Mouse (Mus musculus): ENCODE results near the gene Emx2. TPM values are rescaled to one million over a fixed set of nuclear protein-coding genes. Genes with fewer than 3 reads are reported as not detected.

Emx2 gene
- polyA plus RNA-seq, 1 experiment from 2014 or later = 19.1 TPM

- Histone ChIP-seq H3K36me3 (ENCODE audit: control insufficient read depth, insufficient read depth, low read length) (no peaks in the 10 kb centered on the region), H3K4me3 (replicated peaks; ENCODE audit: low read depth, low read length) (peak overlapping the region; percentile 17; the same call in 1 of the 2 replicates), H3K27me3 (ENCODE audit: control insufficient read depth, insufficient read depth, low read length) (peaks cover 80% of the 10 kb centered on the region), H3K9ac (replicated peaks; ENCODE audit: low read length) (0 out of 2 replicates have a peak overlapping the region, but pooled peaks have one; percentile 29), H3K4me2 (ENCODE audit: low read length) (peak overlapping the region; percentile 44), H3K9me3 (ENCODE audit: control insufficient read depth, low read length) (no peaks in the 10 kb centered on the region), H3K27ac (replicated peaks; ENCODE audit: low read depth, low read length) (no peak overlapping the region), H3K4me1 (ENCODE audit: control insufficient read depth, insufficient read depth, low read length) (0 out of 2 replicates have a peak, but pooled peaks cover 3% of the 10 kb centered on the region)
- WGBS = 6% methylated on average over 14 of the region's 14 CpGs
- DNase-seq = peak; percentile 39
- ATAC-seq (ENCODE audit: low FRiP score, low TSS enrichment) = no peak
These were observed 7.5 kb upstream of the Emx2 start for GRCm38 (mm10) chr19:59450561-59451135.

GRCm38 (mm10) chr19:59451441-59451951, 6.7 kb upstream of the Emx2 start:
- peak overlapping the region; percentile 29; the same call in 1 of the 2 replicates for H3K9ac ChIP-seq (replicated peaks; ENCODE audit: low read length)
- no peak for ATAC-seq (ENCODE audit: low FRiP score, low TSS enrichment)
- no peaks in the 10 kb centered on the region for H3K36me3 ChIP-seq (ENCODE audit: control insufficient read depth, insufficient read depth, low read length)
- H3K4me2 ChIP-seq (ENCODE audit: low read length) = peak overlapping the region; percentile 44
- H3K9me3 ChIP-seq (ENCODE audit: control insufficient read depth, low read length) = no peaks in the 10 kb centered on the region
- H3K27ac ChIP-seq (replicated peaks; ENCODE audit: low read depth, low read length) = peak overlapping the region; percentile 41; the same call in 1 of the 2 replicates
- DNase-seq = peak; percentile 70
- H3K27me3 ChIP-seq (ENCODE audit: control insufficient read depth, insufficient read depth, low read length) = peaks cover 88% of the 10 kb centered on the region
- whole genome bisulfite sequencing = 1% methylated on average over 31 of the region's 31 CpGs
- H3K4me1 ChIP-seq (ENCODE audit: control insufficient read depth, insufficient read depth, low read length) = 0 out of 2 replicates have a peak, but pooled peaks cover 3% of the 10 kb centered on the region
- peak overlapping the region; percentile 17 for H3K4me3 ChIP-seq (replicated peaks; ENCODE audit: low read depth, low read length)

- WGBS = 2% methylated on average over 4 of the region's 4 CpGs
- H3K36me3 ChIP-seq (ENCODE audit: control insufficient read depth, insufficient read depth, low read length) = no peaks in the 10 kb centered on the region
- H3K4me1 ChIP-seq (ENCODE audit: control insufficient read depth, insufficient read depth, low read length) = 0 out of 2 replicates have a peak, but pooled peaks cover 3% of the 10 kb centered on the region
- DNase-seq (no peak), ATAC-seq (ENCODE audit: low FRiP score, low TSS enrichment) (no peak)
- no peak overlapping the region for H3K4me2 ChIP-seq (ENCODE audit: low read length)
- H3K9me3 ChIP-seq (ENCODE audit: control insufficient read depth, low read length) = no peaks in the 10 kb centered on the region
- no peak overlapping the region for H3K4me3 ChIP-seq (replicated peaks; ENCODE audit: low read depth, low read length)
- no peak overlapping the region for H3K9ac ChIP-seq (replicated peaks; ENCODE audit: low read length)
- peaks cover 93% of the 10 kb centered on the region for H3K27me3 ChIP-seq (ENCODE audit: control insufficient read depth, insufficient read depth, low read length)
- H3K27ac ChIP-seq (replicated peaks; ENCODE audit: low read depth, low read length) = no peak overlapping the region
These were observed 5.9 kb upstream of the Emx2 start for GRCm38 (mm10) chr19:59452321-59452720.

GRCm38 (mm10) chr19:59453591-59453990, 4.6 kb upstream of the Emx2 start:
- ATAC-seq (ENCODE audit: low FRiP score, low TSS enrichment) (no peak), DNase-seq (peak; percentile 6)
- 7% methylated on average over 13 of the region's 13 CpGs for WGBS

GRCm38 (mm10) chr19:59454196-59454595, 4.0 kb upstream of the Emx2 start:
- no peak overlapping the region for H3K4me3 ChIP-seq (replicated peaks; ENCODE audit: low read depth, low read length)
- peaks cover 95% of the 10 kb centered on the region for H3K27me3 ChIP-seq (ENCODE audit: control insufficient read depth, insufficient read depth, low read length)
- ATAC-seq (ENCODE audit: low FRiP score, low TSS enrichment) = peak; percentile 46; the same call in 1 of the 2 replicates
- H3K9me3 ChIP-seq (ENCODE audit: control insufficient read depth, low read length) = no peaks in the 10 kb centered on the region
- no peak overlapping the region for H3K27ac ChIP-seq (replicated peaks; ENCODE audit: low read depth, low read length)
- H3K4me2 ChIP-seq (ENCODE audit: low read length) = peak overlapping the region; percentile 52
- DNase-seq = peak; percentile 94
- H3K36me3 ChIP-seq (ENCODE audit: control insufficient read depth, insufficient read depth, low read length) = no peaks in the 10 kb centered on the region
- peaks cover 3% of the 10 kb centered on the region; the same call in 1 of the 2 replicates for H3K4me1 ChIP-seq (ENCODE audit: control insufficient read depth, insufficient read depth, low read length)
- no peak overlapping the region for H3K9ac ChIP-seq (replicated peaks; ENCODE audit: low read length)
- WGBS = under 1% methylated on average over 18 of the region's 18 CpGs

More at GRCm38 (mm10) chr19:59453591-59453990, 4.6 kb upstream of the Emx2 start:
- H3K27me3 ChIP-seq (ENCODE audit: control insufficient read depth, insufficient read depth, low read length) = peaks cover 96% of the 10 kb centered on the region
- no peak overlapping the region for H3K27ac ChIP-seq (replicated peaks; ENCODE audit: low read depth, low read length)
- H3K9me3 ChIP-seq (ENCODE audit: control insufficient read depth, low read length) = no peaks in the 10 kb centered on the region
- no peak overlapping the region for H3K4me3 ChIP-seq (replicated peaks; ENCODE audit: low read depth, low read length)
- H3K4me2 ChIP-seq (ENCODE audit: low read length) = peak overlapping the region; percentile 52; the same call in 1 of the 2 replicates
- H3K4me1 ChIP-seq (ENCODE audit: control insufficient read depth, insufficient read depth, low read length) = peaks cover 3% of the 10 kb centered on the region; the same call in 1 of the 2 replicates
- no peak overlapping the region for H3K9ac ChIP-seq (replicated peaks; ENCODE audit: low read length)
- H3K36me3 ChIP-seq (ENCODE audit: control insufficient read depth, insufficient read depth, low read length) = no peaks in the 10 kb centered on the region

GRCm38 (mm10) chr19:59455671-59456070, 2.5 kb upstream of the Emx2 start:
- Histone ChIP-seq H3K4me3 (replicated peaks; ENCODE audit: low read depth, low read length) (peak overlapping the region; percentile 42; the same call in 1 of the 2 replicates), H3K27me3 (ENCODE audit: control insufficient read depth, insufficient read depth, low read length) (peaks cover 82% of the 10 kb centered on the region), H3K9ac (replicated peaks; ENCODE audit: low read length) (no peak overlapping the region), H3K4me1 (ENCODE audit: control insufficient read depth, insufficient read depth, low read length) (peaks cover 3% of the 10 kb centered on the region; the same call in 1 of the 2 replicates), H3K9me3 (ENCODE audit: control insufficient read depth, low read length) (no peaks in the 10 kb centered on the region), H3K4me2 (ENCODE audit: low read length) (peak overlapping the region; percentile 52), H3K36me3 (ENCODE audit: control insufficient read depth, insufficient read depth, low read length) (no peaks in the 10 kb centered on the region), H3K27ac (replicated peaks; ENCODE audit: low read depth, low read length) (no peak overlapping the region)
- WGBS = 6% methylated on average over 7 of the region's 7 CpGs
- DNase-seq (peak; percentile 44), ATAC-seq (ENCODE audit: low FRiP score, low TSS enrichment) (no peak)

- H3K9me3 ChIP-seq (ENCODE audit: control insufficient read depth, low read length) = no peaks in the 10 kb centered on the region
- DNase-seq = peak; percentile 79
- WGBS = 3% methylated on average over 23 of the region's 23 CpGs
- peaks cover 76% of the 10 kb centered on the region for H3K27me3 ChIP-seq (ENCODE audit: control insufficient read depth, insufficient read depth, low read length)
- peak overlapping the region; percentile 85 for H3K27ac ChIP-seq (replicated peaks; ENCODE audit: low read depth, low read length)
- ATAC-seq (ENCODE audit: low FRiP score, low TSS enrichment) = 0 out of 2 replicates have a peak, but pooled peaks have one; percentile 26
- peak overlapping the region; percentile 72; the same call in 1 of the 2 replicates for H3K9ac ChIP-seq (replicated peaks; ENCODE audit: low read length)
- no peaks in the 10 kb centered on the region; the same call in 1 of the 2 replicates for H3K4me1 ChIP-seq (ENCODE audit: control insufficient read depth, insufficient read depth, low read length)
- peak overlapping the region; percentile 42 for H3K4me3 ChIP-seq (replicated peaks; ENCODE audit: low read depth, low read length)
- peak overlapping the region; percentile 52 for H3K4me2 ChIP-seq (ENCODE audit: low read length)
- H3K36me3 ChIP-seq (ENCODE audit: control insufficient read depth, insufficient read depth, low read length) = no peaks in the 10 kb centered on the region
These were observed 894 bp upstream of the Emx2 start for GRCm38 (mm10) chr19:59457011-59457945.

- no peaks in the 10 kb centered on the region for H3K9me3 ChIP-seq (ENCODE audit: control insufficient read depth, low read length)
- peak overlapping the region; percentile 52 for H3K4me2 ChIP-seq (ENCODE audit: low read length)
- DNase-seq = no peak
- peaks cover 75% of the 10 kb centered on the region for H3K27me3 ChIP-seq (ENCODE audit: control insufficient read depth, insufficient read depth, low read length)
- ATAC-seq (ENCODE audit: low FRiP score, low TSS enrichment) = no peak
- H3K4me1 ChIP-seq (ENCODE audit: control insufficient read depth, insufficient read depth, low read length) = no peaks in the 10 kb centered on the region; the same call in 1 of the 2 replicates
- H3K9ac ChIP-seq (replicated peaks; ENCODE audit: low read length) = peak overlapping the region; percentile 72
- H3K4me3 ChIP-seq (replicated peaks; ENCODE audit: low read depth, low read length) = peak overlapping the region; percentile 42
- peak overlapping the region; percentile 85 for H3K27ac ChIP-seq (replicated peaks; ENCODE audit: low read depth, low read length)
- H3K36me3 ChIP-seq (ENCODE audit: control insufficient read depth, insufficient read depth, low read length) = no peaks in the 10 kb centered on the region
- WGBS = under 1% methylated on average over 15 of the region's 15 CpGs
These were observed 567 bp downstream of the Emx2 start for GRCm38 (mm10) chr19:59458743-59459135.
